Mouse (Mus musculus) adrenal gland, postnatal 10 days (tissue): ENCODE measurements at regions not wholly inside any gene's neighbourhood (a gene's known extent, or its start where the extent isn't known, plus 50 kb on each side); places are given as distances from the start of the nearest gene placed in this dataset.

Source experiments
- DNase-seq: peaks from one replicate; pipeline ENCODE4 v3.0.0; 2021; ENCODE audit warnings: mixed read lengths

GRCm38 (mm10) chr3:40091773-40092343 is 439.2 kb upstream of the Intu start:
- no peak for DNase-seq

DNA sequence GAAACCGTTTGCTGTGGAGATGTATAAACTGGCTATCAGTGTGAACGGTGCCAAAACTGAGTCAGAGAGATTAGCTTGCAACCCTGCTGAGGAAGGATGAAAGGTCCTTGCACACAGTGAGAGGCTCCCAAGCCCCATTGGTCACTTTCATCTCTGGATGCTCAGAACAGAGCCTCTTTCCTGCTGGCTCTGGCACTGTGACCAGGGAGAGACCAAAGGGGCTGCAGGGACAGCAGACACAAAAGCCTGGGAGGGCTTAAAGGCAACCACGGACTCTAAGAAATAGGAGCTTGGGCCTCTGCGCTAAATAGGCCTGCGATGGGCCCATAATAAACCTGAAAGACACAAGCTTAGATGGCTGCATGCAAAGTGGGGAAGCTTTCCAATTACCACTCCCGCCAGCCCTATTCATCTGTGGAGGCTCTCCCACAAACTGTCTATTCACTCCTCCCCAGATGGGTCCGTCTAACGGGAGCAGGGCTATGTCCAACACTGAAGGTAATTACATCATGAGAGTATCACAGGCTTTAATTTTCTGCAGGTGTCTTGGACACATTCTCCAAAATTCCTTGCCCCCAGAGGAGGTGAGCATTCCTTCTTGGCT is 438.2 kb upstream of the Intu start:
- no peak for DNase-seq

DNA sequence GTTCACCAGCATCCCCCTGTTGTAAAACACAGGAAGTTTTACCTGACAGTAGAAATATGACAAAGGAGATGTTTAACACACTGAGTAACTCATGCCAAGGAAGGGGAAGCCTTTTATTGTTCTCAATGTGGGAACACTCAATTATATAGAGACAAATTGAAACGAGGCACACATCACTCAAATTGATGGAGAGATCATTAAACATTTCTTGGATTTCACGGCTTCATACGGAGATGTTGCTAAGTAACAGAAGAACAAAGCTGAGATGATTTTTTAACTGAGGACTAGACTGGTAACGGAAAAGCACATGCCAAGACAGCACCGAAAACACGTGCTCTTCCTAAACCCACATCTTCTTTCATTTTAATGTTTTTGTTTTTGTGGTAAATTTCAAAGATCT is 437.0 kb upstream of the Intu start:
- DNase-seq: no peak

DNA sequence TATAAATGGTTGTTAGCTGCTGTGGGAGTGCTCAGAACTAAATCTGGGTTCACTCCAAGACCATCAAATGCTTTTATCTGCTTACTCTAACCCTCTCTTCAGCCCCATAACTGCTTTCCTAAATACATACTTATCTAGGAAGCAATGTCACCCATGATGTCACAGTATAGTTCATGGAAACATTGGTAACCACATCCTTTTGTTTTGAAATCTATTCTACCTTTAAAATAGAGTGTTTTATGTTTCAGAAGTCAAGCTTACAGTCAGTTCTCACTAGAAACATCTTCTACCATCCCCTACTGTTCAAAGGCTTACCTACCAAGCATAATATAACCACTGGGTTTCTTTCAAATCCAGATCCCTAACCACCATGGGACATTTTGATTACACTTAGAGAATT is 436.4 kb upstream of the Intu start:
- DNase-seq: no peak

DNA sequence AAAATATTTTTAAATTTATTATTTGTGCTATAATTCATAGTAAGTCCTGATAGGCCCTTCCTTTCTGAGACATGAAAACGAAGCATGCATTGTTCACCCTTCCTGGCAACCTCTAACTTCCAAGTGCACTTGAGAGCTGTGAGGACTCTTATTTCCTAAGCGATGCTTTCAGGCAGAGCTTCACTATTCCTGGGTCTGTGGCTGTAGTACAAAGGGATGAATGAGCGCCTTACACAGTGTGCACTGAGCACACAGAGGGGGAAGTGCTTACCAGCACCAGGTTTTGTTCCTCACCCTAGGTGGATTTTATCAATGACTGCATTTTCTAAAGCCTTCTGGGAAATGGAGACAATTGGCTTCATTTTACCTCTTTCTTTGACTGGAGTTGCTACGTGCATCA is 428.4 kb upstream of the Intu start:
- DNase-seq: no peak

GRCm38 (mm10) chr3:40114811-40115210 is 416.3 kb upstream of the Intu start:
- DNase-seq: no peak

DNA sequence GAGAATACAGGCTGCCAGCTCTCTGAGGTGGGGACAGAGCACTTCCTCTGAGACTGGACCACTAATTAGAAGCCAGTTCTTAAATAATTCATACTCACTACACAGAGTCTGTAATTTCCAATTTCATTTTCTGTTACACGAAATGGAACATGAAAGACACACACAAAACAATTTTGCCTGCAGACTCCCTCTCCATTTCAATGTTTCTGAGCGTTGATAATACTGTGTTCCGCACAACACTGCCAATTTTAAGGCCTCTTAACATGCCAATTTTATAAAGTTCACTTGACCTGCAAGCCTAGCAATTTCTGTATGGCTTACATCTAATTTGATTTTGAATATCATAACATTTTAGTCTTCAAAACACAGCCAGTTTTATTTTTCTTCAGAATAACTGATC is 412.5 kb upstream of the Intu start:
- no peak for DNase-seq

- DNase-seq: no peak
Measured at GRCm38 (mm10) chr3:40119462-40119861, 411.6 kb upstream of the Intu start.

DNA sequence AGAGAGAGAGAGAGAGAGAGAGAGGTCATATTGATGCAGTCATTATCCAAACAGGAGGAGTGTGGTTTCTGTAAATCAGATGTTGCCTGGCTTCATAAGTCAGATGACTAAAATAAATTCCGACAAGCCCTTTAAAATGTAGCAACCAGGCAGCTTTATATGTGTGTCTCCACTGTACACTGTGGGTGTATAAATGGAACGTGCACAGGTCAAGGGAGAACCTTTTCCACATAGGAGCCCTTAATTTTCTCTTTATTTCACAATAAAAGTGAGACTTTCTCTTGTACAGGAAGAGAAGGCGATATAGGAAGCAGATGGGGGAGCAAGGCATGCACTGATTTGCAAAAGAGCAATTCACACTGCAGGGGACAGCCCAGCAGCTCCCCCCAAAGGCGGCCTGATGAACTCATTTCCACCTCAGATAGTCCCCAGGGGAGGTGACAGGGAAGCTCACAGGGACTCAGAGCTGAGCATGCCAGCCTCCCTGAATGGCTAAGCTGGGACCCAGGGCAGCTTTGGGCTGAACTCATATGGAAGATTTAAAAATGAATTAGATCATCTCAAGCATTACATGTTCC is 410.7 kb upstream of the Intu start:
- peak; percentile 56 for DNase-seq

DNA sequence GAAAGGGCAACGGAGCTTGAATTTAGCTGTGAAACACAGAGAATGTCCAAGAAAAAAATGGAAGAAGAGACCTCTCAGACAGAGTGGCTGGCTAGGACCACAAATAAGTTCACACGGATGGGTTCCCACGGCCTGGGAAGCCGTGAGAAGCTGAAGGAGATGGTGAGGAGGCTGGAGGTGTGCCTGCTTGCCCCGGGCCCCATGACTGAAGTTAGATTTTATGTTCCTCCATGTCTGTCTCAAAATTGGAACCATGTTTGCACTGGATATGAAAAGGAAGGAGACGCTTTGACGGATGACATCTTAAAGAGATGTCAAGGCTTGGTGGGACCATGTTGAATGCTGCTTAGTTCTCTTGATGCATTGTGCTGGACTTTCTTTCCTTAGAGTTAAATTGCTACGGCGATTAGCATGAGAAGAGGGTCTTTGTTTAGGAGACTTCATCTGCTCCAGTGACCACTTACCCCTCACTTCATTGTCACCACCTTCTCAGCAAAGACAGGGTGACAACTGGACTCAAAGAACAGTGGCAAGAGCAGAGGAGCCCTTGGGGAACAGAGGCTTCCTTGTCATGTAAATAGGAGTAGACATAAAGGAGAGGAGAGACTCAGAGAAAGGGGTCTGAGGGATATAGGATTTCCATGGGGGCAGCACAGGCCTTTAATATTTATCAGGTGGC is 407.4 kb upstream of the Intu start:
- no peak for DNase-seq

DNA sequence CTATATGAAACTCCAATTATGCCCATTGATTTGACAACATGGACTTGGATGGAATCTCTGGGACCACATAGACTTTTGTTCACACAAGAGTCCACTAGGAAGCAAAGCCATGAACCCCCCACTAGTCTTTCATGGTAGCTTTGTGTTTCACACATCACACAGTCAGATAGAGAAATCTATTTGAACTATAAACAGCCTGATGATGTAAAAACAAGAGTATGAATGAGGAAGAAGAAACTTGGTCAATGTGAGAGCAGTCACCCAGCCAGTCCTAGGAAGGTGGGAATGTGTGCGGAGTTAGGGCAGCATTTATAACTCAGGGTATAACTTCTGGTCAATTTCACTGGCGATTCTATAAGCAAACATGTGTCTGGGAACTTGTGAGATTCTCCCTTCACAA is 404.2 kb upstream of the Intu start:
- no peak for DNase-seq

DNA sequence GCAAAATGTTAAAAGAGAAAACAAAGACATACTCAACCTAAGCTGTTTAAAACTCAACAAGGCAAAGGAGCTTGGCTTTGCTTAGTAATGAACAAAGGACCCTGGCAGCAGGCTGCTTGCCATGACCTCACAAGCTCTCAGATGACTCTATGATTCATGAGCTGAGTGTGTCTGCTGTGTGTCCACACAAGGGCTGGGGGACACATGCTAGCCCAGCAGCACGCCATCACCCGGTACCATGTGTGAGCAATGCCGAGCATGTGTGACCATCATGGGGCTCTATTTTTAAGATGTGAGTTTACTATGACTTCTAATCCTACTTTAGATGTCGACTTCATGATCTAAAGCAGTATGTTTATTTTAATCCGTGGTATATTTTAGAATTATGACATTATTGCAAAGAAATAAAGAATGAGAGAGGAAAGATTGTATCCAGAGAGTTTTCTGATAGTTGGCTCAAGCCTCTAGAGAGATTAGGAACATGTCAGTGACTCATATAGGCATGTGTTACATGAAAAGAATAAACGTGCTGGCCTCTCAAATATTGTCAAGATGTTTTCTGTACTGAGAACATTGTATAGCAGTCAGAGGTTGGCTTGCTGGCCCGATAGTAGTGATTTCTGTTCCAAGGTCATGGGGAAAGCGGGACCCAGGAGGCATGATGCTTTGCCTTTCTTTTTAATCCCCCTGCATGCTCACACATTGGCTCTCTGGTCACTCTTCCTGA is 400.1 kb upstream of the Intu start:
- DNase-seq: peak; percentile 4

DNA sequence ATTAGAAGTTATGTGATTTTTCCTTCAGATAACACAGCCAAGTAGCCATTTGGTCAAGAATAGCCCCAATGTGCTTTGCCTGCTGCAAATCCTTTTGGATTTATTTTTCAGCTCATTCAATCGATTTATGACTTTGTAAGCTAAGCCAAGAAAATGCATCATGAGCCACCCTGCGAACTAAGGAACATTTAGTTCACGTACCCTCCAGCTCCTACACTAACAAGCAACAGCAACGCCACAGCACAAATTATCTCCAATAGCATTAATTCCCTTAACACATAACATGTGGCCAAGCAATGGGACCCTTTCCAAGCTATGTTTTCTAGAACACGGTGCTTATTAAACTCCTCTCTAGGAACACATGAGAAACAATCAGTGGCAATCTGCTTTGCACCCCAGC is 392.4 kb upstream of the Intu start:
- no peak for DNase-seq

- no peak for DNase-seq
Measured at GRCm38 (mm10) chr3:40142229-40142628, 388.9 kb upstream of the Intu start.

DNA sequence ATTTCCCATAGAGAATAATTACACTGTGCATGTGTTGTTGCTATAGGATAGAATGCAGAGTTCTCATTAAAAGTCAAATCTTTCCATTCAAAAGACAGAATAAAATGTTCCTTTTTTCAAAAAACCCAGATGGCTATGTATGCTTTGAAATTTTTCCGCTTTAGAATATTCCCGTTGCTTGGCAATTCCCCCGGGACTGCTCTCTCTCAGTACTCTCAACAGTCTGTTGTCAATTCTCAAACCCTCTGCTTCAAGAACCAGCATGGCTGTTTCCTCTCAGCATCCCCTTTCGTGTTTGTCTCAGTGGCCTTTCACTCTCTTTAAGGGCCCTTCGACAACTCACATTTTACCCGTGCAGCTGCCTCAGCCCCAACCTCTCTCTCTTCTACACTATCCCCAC is 372.5 kb upstream of the Intu start:
- no peak for DNase-seq

GRCm38 (mm10) chr3:40159591-40160145 is 371.4 kb upstream of the Intu start:
- no peak for DNase-seq

GRCm38 (mm10) chr3:40164181-40164580 is 366.9 kb upstream of the Intu start:
- no peak for DNase-seq

GRCm38 (mm10) chr3:40167970-40168626 is 363.0 kb upstream of the Intu start:
- no peak for DNase-seq

DNA sequence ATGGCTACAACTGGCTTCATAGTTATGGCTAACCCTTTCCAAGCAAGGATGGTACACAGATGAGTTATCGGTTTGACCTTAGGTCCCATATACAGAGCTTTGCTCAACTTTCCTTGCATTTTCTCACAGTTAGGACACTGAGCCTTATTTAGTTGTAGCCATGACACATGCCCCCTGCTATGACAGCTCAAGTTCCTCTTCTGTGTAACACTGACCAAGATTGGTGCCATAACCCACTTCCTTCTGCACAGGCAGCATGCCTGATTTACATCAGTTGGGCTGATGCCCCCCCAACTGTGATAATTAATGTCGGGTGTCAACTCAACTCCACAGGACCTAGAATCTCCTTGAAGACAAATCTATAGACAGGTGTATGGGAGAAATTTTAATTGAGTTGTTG is 361.5 kb upstream of the Intu start:
- DNase-seq: no peak

DNA sequence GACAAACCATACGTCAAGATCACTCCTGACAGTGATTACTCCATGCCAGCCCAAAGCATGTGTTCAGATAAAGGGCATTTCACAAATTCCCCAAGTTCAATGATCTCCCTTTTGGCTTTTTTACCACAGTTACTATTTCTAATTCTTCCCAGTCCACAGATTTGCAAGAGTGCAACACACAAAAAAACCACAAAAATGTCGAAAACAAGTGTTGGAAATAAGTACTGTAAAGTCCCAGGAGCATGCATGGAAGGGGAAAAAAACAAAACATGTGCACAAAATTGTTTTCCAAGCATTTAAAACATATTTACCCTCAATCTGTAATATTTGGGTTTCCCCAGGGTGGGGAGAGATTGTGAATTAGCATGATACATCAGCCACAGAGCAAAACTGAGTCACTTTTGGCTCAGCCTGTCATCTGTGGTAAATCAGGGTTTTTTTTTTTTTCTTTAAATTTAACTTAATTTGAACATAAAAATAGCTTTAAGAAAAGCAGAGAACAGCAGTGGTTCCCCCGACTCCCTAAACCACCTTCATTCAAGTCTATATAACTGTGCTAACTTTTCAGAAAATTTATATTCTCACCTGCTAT is 351.3 kb upstream of the Intu start:
- DNase-seq: no peak

GRCm38 (mm10) chr3:40185597-40186320 is 345.3 kb upstream of the Intu start:
- DNase-seq: peak; percentile 6
